Mouse (Mus musculus): Measurements from ENCODE around the gene H2-Q10. TPM values are rescaled to one million over a fixed set of nuclear protein-coding genes. Genes with fewer than 3 reads are reported as not detected.

H2-Q10 gene
- polyA plus RNA-seq (2017; shearing (Covaris generic)) = 189 TPM

DNA sequence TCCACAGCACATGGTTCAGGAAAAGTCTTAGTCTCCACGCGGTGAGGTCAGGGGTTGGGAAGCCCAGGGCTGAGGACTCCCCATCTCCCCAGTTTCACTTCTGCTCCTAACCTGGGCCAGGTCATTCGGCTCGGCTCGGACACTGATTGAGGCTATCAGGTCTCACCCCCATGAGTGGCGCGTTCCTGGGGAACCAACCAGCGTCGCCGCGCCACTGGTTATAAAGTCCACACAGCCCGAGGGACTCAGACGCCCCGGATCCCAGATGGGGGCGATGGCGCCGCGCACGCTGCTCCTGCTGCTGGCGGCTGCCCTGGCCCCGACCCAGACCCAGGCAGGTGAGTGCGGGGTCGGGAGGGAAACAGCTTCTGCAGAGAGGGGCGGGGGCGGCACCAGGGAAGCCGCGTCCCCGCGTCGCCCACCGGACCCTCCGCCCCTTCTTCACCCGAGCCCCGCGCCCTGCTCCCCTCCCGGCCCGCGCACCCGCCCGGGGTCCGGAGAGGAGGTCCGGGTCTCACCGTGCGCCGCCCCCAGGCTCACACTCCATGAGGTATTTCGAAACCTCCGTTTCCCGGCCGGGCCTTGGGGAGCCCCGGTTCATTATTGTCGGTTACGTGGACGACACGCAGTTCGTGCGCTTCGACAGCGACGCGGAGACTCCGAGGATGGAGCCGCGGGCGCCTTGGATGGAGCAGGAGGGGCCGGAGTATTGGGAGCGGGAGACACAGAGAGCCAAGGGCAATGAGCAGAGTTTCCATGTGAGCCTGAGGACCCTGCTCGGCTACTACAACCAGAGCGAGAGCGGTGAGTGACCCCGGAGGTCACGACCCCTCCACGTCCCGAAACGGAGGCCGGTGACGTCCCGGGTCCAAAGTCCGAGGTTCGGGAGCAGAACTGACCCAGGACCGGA lies at the start of gene H2-Q10:
H2-Q10 (plus strand) TSS at position 248 of the 910 bp plus-strand sequence.

DNA sequence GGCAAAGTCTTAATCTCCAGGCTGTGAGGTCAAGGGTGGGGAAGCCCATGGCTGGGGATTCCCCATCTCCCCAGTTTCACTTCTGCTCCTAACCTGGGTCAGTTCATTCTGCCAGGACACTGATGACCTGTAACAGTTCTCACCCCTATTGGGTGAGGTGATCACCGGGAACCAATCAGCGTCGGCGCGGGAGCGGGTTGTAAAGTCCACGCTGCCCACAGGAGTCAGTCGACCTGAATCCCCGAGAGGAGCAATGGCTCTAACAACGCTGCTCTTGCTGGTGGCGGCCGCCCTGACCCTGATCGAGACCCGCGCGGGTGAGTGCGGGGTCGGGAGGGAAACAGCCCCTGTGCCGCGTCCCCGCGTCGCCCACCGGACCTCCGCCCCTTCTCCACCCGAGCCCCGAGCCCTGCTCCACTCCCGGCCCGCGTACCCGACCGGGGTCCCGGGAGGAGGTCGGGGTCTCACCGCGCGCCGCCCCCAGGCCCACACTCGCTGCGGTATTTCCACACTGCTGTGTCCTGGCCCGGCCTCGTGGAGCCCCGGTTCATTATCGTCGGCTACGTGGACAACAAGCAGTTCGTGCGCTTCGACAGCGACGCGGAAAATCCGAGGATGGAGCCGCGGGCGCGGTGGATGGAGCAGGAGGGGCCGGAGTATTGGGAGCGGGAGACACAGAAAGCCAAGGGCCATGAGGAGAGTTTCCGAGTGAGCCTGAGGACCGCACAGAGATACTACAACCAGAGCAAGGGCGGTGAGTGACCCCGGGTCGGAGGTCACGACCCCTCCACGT lies 45.1 kb upstream of the H2-Q10 start, which contains the start of gene H2-Q6:
H2-Q6 (plus strand) TSS at position 227 of the 793 bp plus-strand sequence.

DNA sequence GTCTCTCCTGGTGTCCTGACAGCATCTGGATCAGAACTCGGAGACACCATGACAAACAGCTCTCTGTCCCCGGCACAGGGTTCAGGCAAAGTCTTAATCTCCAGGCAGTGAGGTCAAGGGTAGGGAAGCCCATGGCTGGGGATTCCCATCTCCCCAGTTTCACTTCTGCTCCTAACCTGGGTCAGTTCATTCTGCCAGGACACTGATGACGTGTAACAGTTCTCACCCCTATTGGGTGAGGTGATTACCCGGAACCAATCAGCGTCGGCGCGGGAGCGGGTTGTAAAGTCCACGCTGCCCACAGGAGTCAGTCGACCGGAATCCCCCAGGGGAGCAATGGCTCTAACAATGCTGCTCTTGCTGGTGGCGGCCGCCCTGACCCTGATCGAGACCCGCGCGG lies 31.0 kb upstream of the H2-Q10 start, which contains the start of gene H2-Q7:
H2-Q7 (plus strand) TSS at position 271 of the 400 bp plus-strand sequence.

DNA sequence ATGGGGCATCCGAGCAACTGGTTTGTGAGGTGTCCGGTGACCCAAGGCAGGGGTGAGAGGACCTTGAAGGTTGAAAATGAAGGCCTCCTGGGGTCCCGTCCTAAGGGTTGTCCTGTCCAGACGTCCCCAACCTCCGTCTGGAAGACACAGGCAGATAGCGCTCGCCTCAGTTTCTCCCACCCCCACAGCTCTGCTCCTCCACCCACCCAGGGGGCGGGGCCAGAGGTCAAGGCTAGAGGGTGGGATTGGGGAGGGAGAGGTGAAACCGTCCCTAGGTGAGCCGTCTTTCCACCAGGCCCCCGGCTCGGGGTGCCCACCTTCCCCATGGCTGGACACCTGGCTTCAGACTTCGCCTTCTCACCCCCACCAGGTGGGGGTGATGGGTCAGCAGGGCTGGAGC lies 35.9 kb downstream of the H2-Q10 start, which contains the start of gene Pou5f1:
Pou5f1 (plus strand) TSS at position 243 of the 400 bp plus-strand sequence.

DNA sequence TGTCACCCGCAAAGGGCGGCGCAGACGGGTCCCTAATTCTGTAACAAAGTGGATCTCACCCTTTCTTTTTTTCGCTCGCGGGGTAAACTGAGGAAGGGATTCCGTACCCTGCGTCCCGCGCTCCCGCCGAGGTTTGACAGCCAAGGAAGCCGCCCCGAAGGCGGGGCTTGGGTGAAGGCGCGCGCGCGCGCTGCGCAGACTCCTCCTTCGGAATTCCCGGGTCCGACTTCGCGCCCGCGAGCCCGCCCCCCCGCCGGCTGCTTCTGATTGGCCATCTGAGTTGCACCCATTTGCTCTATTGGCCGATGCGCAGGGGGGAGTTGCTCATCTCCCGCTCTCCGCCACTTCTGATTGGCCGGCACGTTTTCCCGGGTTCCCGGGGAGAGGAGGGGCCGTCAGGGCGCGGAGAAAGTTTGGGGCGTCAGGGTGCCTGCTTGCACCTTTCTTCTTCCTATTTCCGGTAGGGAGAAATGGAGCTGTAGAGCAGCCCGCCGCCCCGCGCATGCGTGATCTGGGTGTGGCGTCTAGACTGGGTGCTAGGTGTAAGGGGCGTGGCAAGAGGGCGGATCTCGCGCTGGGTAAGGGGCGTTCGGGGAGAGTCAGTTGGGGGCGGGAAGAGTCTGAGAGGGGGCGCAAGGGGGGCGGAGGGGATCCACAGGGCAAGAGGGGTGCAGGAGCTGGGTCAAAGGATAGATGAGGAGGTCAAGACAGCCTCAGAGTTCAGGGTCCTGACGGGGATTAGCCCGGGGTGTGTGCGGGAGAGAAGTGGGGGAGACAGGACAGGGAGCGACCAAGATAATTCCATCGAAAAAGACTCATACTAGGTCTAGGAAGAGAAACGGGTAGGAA lies 47.0 kb downstream of the H2-Q10 start, which contains the start of the genes Tcf19 and Cchcr1:
Tcf19 (minus strand) TSS at position 173 of the 849 bp plus-strand sequence.
Cchcr1 (plus strand) TSS at position 449 of the 849 bp plus-strand sequence.

Other genes with a start within 250 kb of the H2-Q10 start
- gene Gm16181, start 249.3 kb upstream of the H2-Q10 start, polyA plus RNA-seq (2017; shearing (Covaris generic)) = not detected
- gene Atp6v1g2, start 236.4 kb upstream of the H2-Q10 start, polyA plus RNA-seq (2017; shearing (Covaris generic)) = 4.8 TPM
- gene Nfkbil1, start 234.3 kb upstream of the H2-Q10 start, polyA plus RNA-seq (2017; shearing (Covaris generic)) = 15.0 TPM
- gene Ddx39b, start 228.3 kb upstream of the H2-Q10 start, polyA plus RNA-seq (2017; shearing (Covaris generic)) = 149 TPM
- 6,702 TPM for gene H2-D1, start 207.4 kb upstream of the H2-Q10 start, polyA plus RNA-seq (2017; shearing (Covaris generic))
- 0.89 TPM for gene H2-Q1, start 149.7 kb upstream of the H2-Q10 start, polyA plus RNA-seq (2017; shearing (Covaris generic))
- 19.2 TPM for gene H2-Q2, start 127.8 kb upstream of the H2-Q10 start, polyA plus RNA-seq (2017; shearing (Covaris generic))
- 42.4 TPM for gene H2-Q4, start 90.5 kb upstream of the H2-Q10 start, polyA plus RNA-seq (2017; shearing (Covaris generic))
- gene H2-Q6, start 45.2 kb upstream of the H2-Q10 start, polyA plus RNA-seq (2017; shearing (Covaris generic)) = 1,228 TPM
- gene H2-Q7, start 30.9 kb upstream of the H2-Q10 start, polyA plus RNA-seq (2017; shearing (Covaris generic)) = 3,053 TPM
- gene Pou5f1, start 35.9 kb downstream of the H2-Q10 start, polyA plus RNA-seq (2017; shearing (Covaris generic)) = not detected
- 15.7 TPM for gene Tcf19, start 46.7 kb downstream of the H2-Q10 start, polyA plus RNA-seq (2017; shearing (Covaris generic))
- gene Cchcr1, start 47.0 kb downstream of the H2-Q10 start, polyA plus RNA-seq (2017; shearing (Covaris generic)) = 15.3 TPM
- not detected for gene Psors1c2, start 63.1 kb downstream of the H2-Q10 start, polyA plus RNA-seq (2017; shearing (Covaris generic))
- gene Cdsn, start 82.0 kb downstream of the H2-Q10 start, polyA plus RNA-seq (2017; shearing (Covaris generic)) = 1.5 TPM
- gene 2300002M23Rik, start 97.4 kb downstream of the H2-Q10 start, polyA plus RNA-seq (2017; shearing (Covaris generic)) = not detected
- gene Sfta2, start 131.5 kb downstream of the H2-Q10 start, polyA plus RNA-seq (2017; shearing (Covaris generic)) = not detected
- gene Gm9573, start 156.5 kb downstream of the H2-Q10 start, polyA plus RNA-seq (2017; shearing (Covaris generic)) = not detected
- gene Mucl3, start 173.6 kb downstream of the H2-Q10 start, polyA plus RNA-seq (2017; shearing (Covaris generic)) = 0.48 TPM
- gene Vars2, start 197.5 kb downstream of the H2-Q10 start, polyA plus RNA-seq (2017; shearing (Covaris generic)) = 11.9 TPM
- gene Gtf2h4, start 203.7 kb downstream of the H2-Q10 start, polyA plus RNA-seq (2017; shearing (Covaris generic)) = 18.6 TPM
- 10.4 TPM for gene Ddr1, start 234.5 kb downstream of the H2-Q10 start, polyA plus RNA-seq (2017; shearing (Covaris generic))

Measured in effector memory CD4-positive, alpha-beta T cell, adult 7 months (primary cell).